Mouse (Mus musculus) MEL (cell line): ENCODE data around the gene Lrig3. TPM values are rescaled to one million over a fixed set of nuclear protein-coding genes. Genes with fewer than 3 reads are reported as not detected.

Experiments
- DNase-seq: peaks from one replicate; pipeline ENCODE4 v3.0.0; 2011; ENCODE audit warnings: low read depth, low spot score
- H3K27ac ChIP-seq: 2 replicates; pipeline ENCODE4 v1.5.1; 2012; ENCODE audit warnings: low read depth, mild to moderate bottlenecking, control low read depth, low read length, moderate library complexity; ENCODE audit not compliant: control insufficient read depth
- H3K27me3 ChIP-seq, 2 experiments: fragments of 150-350 bp in 1 of 2; sonication (generic) in 1 of 2; 2 replicates each; pipeline ENCODE4 v1.6.1; 2012; ENCODE audit warnings: low read length in 2 of 2, mild to moderate bottlenecking in 2 of 2, improper control_type of control experiment in 1 of 2, moderate library complexity in 1 of 2; ENCODE audit not compliant: insufficient read depth in 2 of 2, control insufficient read depth in 1 of 2
- H3K36me3 ChIP-seq, 2 experiments: 2 replicates each; pipeline ENCODE4 v1.6.1; 2012 to 2014; ENCODE audit warnings: low read length in 2 of 2, improper control_type of control experiment in 1 of 2, inconsistent platforms in 1 of 2, mild to moderate bottlenecking in 1 of 2; ENCODE audit not compliant: insufficient read depth in 2 of 2, control insufficient read depth in 1 of 2
- H3K4me1 ChIP-seq, 2 experiments: fragments of 150-350 bp in 1 of 2; sonication (generic) in 1 of 2; 2 replicates each; pipeline ENCODE4 v1.6.1; 2012; ENCODE audit warnings: low read length in 2 of 2, improper control_type of control experiment in 1 of 2, mild to moderate bottlenecking in 1 of 2; ENCODE audit not compliant: insufficient read depth in 2 of 2, control insufficient read depth in 1 of 2
- H3K4me3 ChIP-seq, 2 experiments: fragments of 150-350 bp in 1 of 2; sonication (generic) in 1 of 2; 2 replicates each; pipeline ENCODE4 v1.5.1; 2012; ENCODE audit warnings: low read depth in 2 of 2, low read length in 2 of 2, mild to moderate bottlenecking in 2 of 2, moderate library complexity in 2 of 2, control low read depth in 1 of 2, improper control_type of control experiment in 1 of 2; ENCODE audit not compliant: control insufficient read depth in 1 of 2, insufficient read depth in 1 of 2
- H3K79me2 ChIP-seq: 2 replicates; pipeline ENCODE4 v1.6.1; 2012; ENCODE audit warnings: mild to moderate bottlenecking, low read length, moderate library complexity; ENCODE audit not compliant: control insufficient read depth, poor library complexity, insufficient read depth
- H3K9ac ChIP-seq: 2 replicates; pipeline ENCODE4 v1.6.1; 2012; ENCODE audit warnings: low read depth, mild to moderate bottlenecking, control low read depth, low read length, moderate library complexity; ENCODE audit not compliant: control insufficient read depth, poor library complexity, severe bottlenecking
- H3K9me3 ChIP-seq: fragments of 150-350 bp; sonication (generic); replicated peaks from 2 replicates; pipeline ENCODE4 v1.6.1; 2012; ENCODE audit warnings: mild to moderate bottlenecking, low read length, improper control_type of control experiment, moderate library complexity; ENCODE audit not compliant: insufficient read depth
- CTCF ChIP-seq, 3 experiments: IDR thresholded peaks in 2 of 3; conservative IDR thresholded peaks in 1 of 3; 2 replicates each; pipeline ENCODE4 v1.5.1; 2011 to 2012; ENCODE audit warnings: low read length in 3 of 3, low read depth in 2 of 3, mild to moderate bottlenecking in 2 of 3, improper control_type of control experiment in 1 of 3, inconsistent platforms in 1 of 3, mixed read lengths in 1 of 3, moderate library complexity in 1 of 3; ENCODE audit not compliant: control insufficient read depth in 1 of 3, insufficient read depth in 1 of 3, poor library complexity in 1 of 3, severe bottlenecking in 1 of 3
- ETS1 ChIP-seq: IDR thresholded peaks from 2 replicates; pipeline ENCODE4 v1.6.1; 2012; ENCODE audit warnings: low read depth, mild to moderate bottlenecking, inconsistent platforms, low read length, improper control_type of control experiment, moderate library complexity
- MAFK ChIP-seq: IDR thresholded peaks from 2 replicates; pipeline ENCODE4 v1.6.1; 2011; ENCODE audit warnings: low read depth, mild to moderate bottlenecking, low read length, improper control_type of control experiment, borderline replicate concordance
- MYB ChIP-seq: IDR thresholded peaks from 2 replicates; pipeline ENCODE4 v1.6.1; 2011; ENCODE audit warnings: mild to moderate bottlenecking, low read depth, low read length, improper control_type of control experiment
- MYC ChIP-seq: IDR thresholded peaks from 2 replicates; pipeline ENCODE4 v1.6.1; 2011; ENCODE audit warnings: low read depth, mild to moderate bottlenecking, low read length, improper control_type of control experiment, moderate library complexity
- NRF1 ChIP-seq: IDR thresholded peaks from 2 replicates; pipeline ENCODE4 v1.6.1; 2014; ENCODE audit warnings: low read depth, mild to moderate bottlenecking, inconsistent platforms, low read length, improper control_type of control experiment, moderate library complexity; ENCODE audit not compliant: poor library complexity, insufficient read depth, severe bottlenecking
- POLR2A ChIP-seq, 2 experiments: IDR thresholded peaks; 2 replicates each; pipeline ENCODE4 v1.6.1; 2011 to 2012; ENCODE audit warnings: low read length in 2 of 2, mild to moderate bottlenecking in 2 of 2, control low read depth in 1 of 2, improper control_type of control experiment in 1 of 2, low read depth in 1 of 2, moderate library complexity in 1 of 2; ENCODE audit not compliant: control insufficient read depth in 1 of 2, insufficient read depth in 1 of 2, poor library complexity in 1 of 2
- RCOR1 ChIP-seq: IDR thresholded peaks from 2 replicates; pipeline ENCODE4 v1.6.1; 2012; ENCODE audit warnings: low read depth, mild to moderate bottlenecking, inconsistent platforms, low read length, improper control_type of control experiment
- TCF12 ChIP-seq: IDR thresholded peaks from 2 replicates; pipeline ENCODE4 v1.6.1; 2014; ENCODE audit warnings: low read depth, mild to moderate bottlenecking, inconsistent platforms, low read length, improper control_type of control experiment, moderate library complexity
- USF2 ChIP-seq, 2 experiments: IDR thresholded peaks; 2 replicates each; pipeline ENCODE4 v1.6.1; 2011 to 2012; ENCODE audit warnings: improper control_type of control experiment in 2 of 2, low read length in 2 of 2, borderline replicate concordance in 1 of 2, inconsistent platforms in 1 of 2, low read depth in 1 of 2, mild to moderate bottlenecking in 1 of 2; ENCODE audit not compliant: insufficient read depth in 1 of 2
- ZC3H11A ChIP-seq: IDR thresholded peaks from 2 replicates; pipeline ENCODE4 v1.6.1; 2012; ENCODE audit warnings: low read depth, mild to moderate bottlenecking, inconsistent platforms, low read length, improper control_type of control experiment
- ZMIZ1 ChIP-seq: IDR thresholded peaks from 2 replicates; pipeline ENCODE4 v1.6.1; 2012; ENCODE audit warnings: low read depth, mild to moderate bottlenecking, inconsistent platforms, low read length, improper control_type of control experiment, moderate library complexity
- ZNF384 ChIP-seq: IDR thresholded peaks from 2 replicates; pipeline ENCODE4 v1.6.1; 2012; ENCODE audit warnings: low read depth, mild to moderate bottlenecking, inconsistent platforms, low read length, improper control_type of control experiment
- polyA plus RNA-seq, 2 experiments: library from polyadenylated mRNA; stranded (reverse) in 1 of 2; unstranded in 1 of 2; fragments of >175 nt in 1 of 2; fragments of >200 nt in 1 of 2; gene quantifications; 2 replicates each; pipeline versions ENCODE4 v1.2.1 to v1.2.4; 2012; ENCODE audit warnings: low replicate concordance in 2 of 2, low read depth in 1 of 2; ENCODE audit not compliant: insufficient read length in 2 of 2, insufficient read depth in 1 of 2, missing spikeins in 1 of 2
- total RNA-seq: library from RNA; depleted of rRNA; stranded (reverse); fragments of 300-350 nt; gene quantifications from 2 replicates; pipeline ENCODE4 v1.2.3, GENCODE M21; 2012

Gene Lrig3
- total and polyA plus RNA-seq, 3 experiments, result not detected

DNA sequence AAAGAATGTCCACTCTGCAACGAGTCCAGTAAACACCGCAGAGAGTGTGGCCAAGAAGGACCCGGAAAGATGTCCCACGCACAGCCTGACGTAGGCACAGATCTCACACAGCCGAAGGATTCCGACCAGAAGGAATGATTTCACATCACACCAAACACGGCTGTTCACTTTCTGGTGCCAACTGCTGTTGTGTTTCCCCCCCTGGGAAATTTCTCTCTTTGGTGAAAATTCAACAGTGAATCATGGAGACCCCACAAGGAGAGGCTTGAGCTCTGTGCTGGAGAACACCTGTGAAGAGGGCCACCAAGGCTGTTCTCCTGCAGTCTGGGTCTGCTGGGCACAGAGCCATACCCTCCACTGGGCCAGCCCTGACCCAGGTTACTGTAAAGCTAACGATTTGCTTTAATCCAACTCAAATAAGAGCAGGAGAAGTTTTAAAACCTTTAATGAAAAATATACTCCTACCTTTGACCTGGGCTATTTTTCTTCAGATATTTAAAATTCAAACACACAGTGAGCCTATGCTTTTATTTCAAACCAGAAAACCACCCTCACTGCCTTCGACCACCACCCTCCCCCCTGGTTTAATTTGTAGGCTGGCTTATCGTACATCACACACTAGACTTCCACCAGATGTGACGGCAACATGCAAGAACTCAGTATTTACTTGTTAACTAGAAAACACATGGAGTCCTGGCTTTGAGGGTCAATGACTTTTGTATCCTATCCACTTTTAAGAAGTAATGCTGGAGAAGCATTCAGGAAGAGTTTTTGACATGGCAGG lies 11.0 kb upstream of the Lrig3 start:
- Histone ChIP-seq H3K27ac (no peak overlapping the region), H3K4me3 (no peak overlapping the region), H3K9ac (no peak overlapping the region), H3K4me1 (no peaks in the 10 kb centered on the region), H3K36me3 (no peaks in the 10 kb centered on the region), H3K79me2 (no peaks in the 10 kb centered on the region), H3K27me3 (no peaks in the 10 kb centered on the region), H3K9me3 (no peaks in the 10 kb centered on the region)
- no peak for TF ChIP-seq RCOR1
- TF ChIP-seq MAFK, result no peak
- TF ChIP-seq NRF1, result no peak
- TF ChIP-seq CTCF (IDR thresholded peaks at IDR 0.05 in 2 of 3, conservative IDR thresholded peaks at IDR 0.05 in 1 of 3; ENCODE audit: control insufficient read depth in 1 of 3, insufficient read depth in 1 of 3, low read depth in 2 of 3, low read length in 3 of 3, poor library complexity in 1 of 3, severe bottlenecking in 1 of 3), result no peak
- TF ChIP-seq TCF12, result no peak
- TF ChIP-seq ZMIZ1, result no peak
- no peak for TF ChIP-seq ETS1
- no peak for TF ChIP-seq USF2 (IDR thresholded peaks at IDR 0.05; ENCODE audit: borderline replicate concordance in 1 of 2, insufficient read depth in 1 of 2, low read depth in 1 of 2, low read length in 2 of 2)
- TF ChIP-seq POLR2A (IDR thresholded peaks at IDR 0.05; ENCODE audit: control insufficient read depth in 1 of 2, insufficient read depth in 1 of 2, low read depth in 1 of 2, low read length in 2 of 2, poor library complexity in 1 of 2), result no peak
- no peak for TF ChIP-seq ZC3H11A
- DNase-seq, result no peak

DNA sequence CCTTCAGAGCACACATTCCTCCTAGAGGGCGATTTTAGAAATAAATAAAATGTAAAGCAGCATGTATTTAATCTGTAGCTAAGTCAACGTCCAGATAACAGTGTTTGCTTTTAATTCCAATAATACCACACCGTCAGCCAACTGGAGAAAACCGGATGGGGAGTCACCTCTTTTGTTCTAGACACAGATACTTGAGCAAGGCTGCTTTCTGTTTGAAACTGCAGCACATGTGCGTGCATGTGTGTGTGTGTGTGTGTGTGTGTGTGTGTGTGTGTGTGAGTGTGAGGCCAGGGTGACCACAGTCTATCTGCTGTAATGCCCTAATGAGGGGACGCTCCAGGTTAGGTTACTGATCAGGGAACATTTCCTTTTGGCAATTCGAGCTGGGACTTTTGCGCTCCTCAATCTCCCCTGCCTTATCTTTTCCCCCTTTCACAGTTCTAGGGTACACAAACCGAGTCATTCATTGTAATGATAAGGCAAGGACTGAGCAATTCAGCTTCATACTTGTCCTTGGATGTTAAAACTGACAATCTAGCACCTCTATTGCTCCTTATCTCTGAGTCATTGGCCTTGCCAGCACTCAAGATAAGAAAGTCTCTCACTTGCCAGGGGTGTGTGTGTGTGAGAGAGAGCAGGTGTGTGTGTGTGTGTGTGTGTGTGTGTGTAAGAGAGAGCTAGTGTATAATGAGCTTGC lies 4.4 kb upstream of the Lrig3 start:
- TF ChIP-seq ZMIZ1 (no peak), USF2 (IDR thresholded peaks at IDR 0.05; ENCODE audit: borderline replicate concordance in 1 of 2, insufficient read depth in 1 of 2, low read depth in 1 of 2, low read length in 2 of 2) (no peak), NRF1 (no peak), MYC (no peak), MYB (no peak), ZNF384 (no peak)
- Histone ChIP-seq H3K27ac (no peak overlapping the region), H3K9ac (no peak overlapping the region), H3K36me3 (no peaks in the 10 kb centered on the region), H3K9me3 (no peaks in the 10 kb centered on the region), H3K4me1 (no peaks in the 10 kb centered on the region), H3K27me3 (no peaks in the 10 kb centered on the region), H3K4me3 (no peak overlapping the region), H3K79me2 (no peaks in the 10 kb centered on the region)
- no peak for DNase-seq
